Mouse (Mus musculus) forebrain, embryonic 10.5 days (tissue): Measurements from ENCODE around the gene Krt1. TPM values are rescaled to one million over a fixed set of nuclear protein-coding genes. Genes with fewer than 3 reads are reported as not detected.

Source experiments
- DNase-seq: peaks from one replicate; pipeline ENCODE4 v3.0.0-alpha.2; 2017; ENCODE audit warnings: low spot score; ENCODE audit errors: extremely low spot score
- H3K27ac ChIP-seq: fragments of 300-500 bp; sonication (generic); 2 replicates; pipeline ENCODE4 v1.5.1; 2016; ENCODE audit warnings: mild to moderate bottlenecking
- H3K27me3 ChIP-seq: fragments of 300-500 bp; sonication (generic); 2 replicates; pipeline ENCODE4 v1.6.1; 2016; ENCODE audit warnings: mild to moderate bottlenecking; ENCODE audit not compliant: poor library complexity, severe bottlenecking
- H3K36me3 ChIP-seq: fragments of 300-500 bp; sonication (generic); replicated peaks from 2 replicates; pipeline ENCODE4 v1.6.1; 2016; ENCODE audit warnings: mild to moderate bottlenecking, moderate library complexity
- H3K4me1 ChIP-seq: fragments of 300-500 bp; sonication (generic); 2 replicates; pipeline ENCODE4 v1.6.1; 2016
- H3K4me3 ChIP-seq: fragments of 300-500 bp; sonication (generic); 2 replicates; pipeline ENCODE4 v1.5.1; 2016; ENCODE audit warnings: mild to moderate bottlenecking, moderate library complexity
- H3K9me3 ChIP-seq: fragments of 300-500 bp; sonication (generic); 2 replicates; pipeline ENCODE4 v1.6.1; 2016; ENCODE audit warnings: mild to moderate bottlenecking, moderate library complexity
- WGBS: fragments of 180-500 bp; shearing (Covaris S2); methylation state at CpG from one replicate; pipeline ENCODE4 v1.1.7; 2016; 5-methylcytosine and 5-hydroxymethylcytosine counted together
- polyA plus RNA-seq: library from polyadenylated mRNA; unstranded; fragments of >200 nt; fragmentation: Nextera tagmentation; extraction: Ambion mirVana; gene quantifications from 2 replicates; pipeline ENCODE4 v1.2.1, GENCODE M21; 2016

Krt1 gene
- 0.71 and 1.2 TPM in 2 replicates for polyA plus RNA-seq

DNA sequence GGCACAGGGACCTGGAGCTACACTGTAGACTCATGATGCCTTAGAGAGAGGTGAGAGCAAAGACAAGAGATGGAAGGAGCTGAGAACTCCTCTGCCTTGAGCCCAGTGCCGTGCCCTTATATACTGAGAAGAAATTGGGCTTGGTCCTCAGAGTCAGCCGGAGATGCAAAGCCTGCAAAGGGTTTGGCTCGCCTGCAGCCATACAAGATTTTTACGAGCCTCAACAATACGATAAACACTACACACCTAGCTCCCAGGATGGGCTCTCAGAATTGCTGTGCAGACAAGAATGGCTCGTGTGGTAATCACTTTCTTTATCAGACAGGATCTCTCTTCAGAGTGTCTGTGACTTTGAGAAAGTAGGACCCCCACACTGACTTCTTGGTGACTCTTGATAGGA, at the start of gene Krt1:
Gene Krt1, minus strand, starts transcription at position 101 of the 400 bp plus-strand sequence.
- no peak within 1 kb of the TSS for H3K27ac ChIP-seq
- no peaks in the 10 kb centered on the region for H3K9me3 ChIP-seq
- WGBS, result 85% methylated on average over 6 of the region's 6 CpGs
- no peak for DNase-seq
- no peaks in the 10 kb centered on the region for H3K36me3 ChIP-seq
- peaks cover 76% of the 10 kb centered on the region for H3K27me3 ChIP-seq
- H3K4me1 ChIP-seq, result peaks cover 40% of the 10 kb centered on the region
- H3K4me3 ChIP-seq, result no peak within 1 kb of the TSS

DNA sequence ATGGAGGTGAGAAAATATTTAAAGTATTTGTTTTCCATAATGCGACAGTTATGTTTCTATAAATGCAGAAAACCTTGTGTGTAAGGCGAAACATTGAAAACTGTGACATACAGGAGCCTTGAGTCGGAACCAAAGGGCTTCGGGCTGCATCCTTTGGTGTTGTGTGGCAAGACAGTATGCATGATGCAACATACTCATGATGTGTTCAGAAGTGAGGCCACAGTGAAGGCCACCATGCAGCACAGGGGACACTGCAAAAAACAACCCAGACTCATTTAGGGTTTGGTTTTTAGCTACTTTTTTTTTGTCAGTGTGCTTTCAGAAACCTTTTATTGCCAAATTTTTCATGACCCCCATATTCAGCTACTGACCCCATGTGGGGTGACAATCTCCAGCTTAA, 44.6 kb upstream of the Krt1 start:
- Histone ChIP-seq H3K4me1 (no peaks in the 10 kb centered on the region), H3K36me3 (no peaks in the 10 kb centered on the region), H3K27me3 (no peaks in the 10 kb centered on the region; the same call in 1 of the 2 replicates), H3K9me3 (no peaks in the 10 kb centered on the region), H3K27ac (no peak overlapping the region), H3K4me3 (no peak overlapping the region)
- WGBS, result 92% methylated on average over 4 of the region's 4 CpGs
- no peak for DNase-seq

DNA sequence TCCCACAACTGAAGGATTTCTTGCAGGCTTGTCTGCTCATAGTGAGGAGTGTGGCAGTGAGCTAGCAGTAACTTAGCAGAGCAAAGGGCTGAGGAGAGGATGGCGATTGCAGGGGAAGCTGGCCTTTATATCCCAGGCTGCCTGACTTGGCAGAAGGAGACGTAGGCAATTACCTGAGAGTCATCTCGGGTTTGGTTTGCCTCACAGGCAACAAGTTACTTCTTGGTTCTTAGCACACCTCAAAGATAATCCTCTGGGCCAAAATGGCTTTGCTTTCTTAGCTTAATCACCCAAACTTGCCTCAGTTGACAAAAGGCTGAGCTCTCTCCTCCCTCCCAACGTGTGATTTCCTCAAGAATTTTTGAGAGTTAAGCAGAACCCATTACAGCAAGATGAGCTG, 42.2 kb upstream of the Krt1 start, which contains the start of gene Krt76:
Gene Krt76, minus strand, starts transcription at position 101 of the 400 bp plus-strand sequence.
- Histone ChIP-seq H3K27me3 (no peaks in the 10 kb centered on the region; the same call in 1 of the 2 replicates), H3K36me3 (no peaks in the 10 kb centered on the region), H3K27ac (no peak within 1 kb of the TSS), H3K4me3 (no peak within 1 kb of the TSS), H3K4me1 (no peaks in the 10 kb centered on the region), H3K9me3 (no peaks in the 10 kb centered on the region)
- WGBS, result 59% methylated on average over 4 of the region's 4 CpGs
- no peak for DNase-seq

DNA sequence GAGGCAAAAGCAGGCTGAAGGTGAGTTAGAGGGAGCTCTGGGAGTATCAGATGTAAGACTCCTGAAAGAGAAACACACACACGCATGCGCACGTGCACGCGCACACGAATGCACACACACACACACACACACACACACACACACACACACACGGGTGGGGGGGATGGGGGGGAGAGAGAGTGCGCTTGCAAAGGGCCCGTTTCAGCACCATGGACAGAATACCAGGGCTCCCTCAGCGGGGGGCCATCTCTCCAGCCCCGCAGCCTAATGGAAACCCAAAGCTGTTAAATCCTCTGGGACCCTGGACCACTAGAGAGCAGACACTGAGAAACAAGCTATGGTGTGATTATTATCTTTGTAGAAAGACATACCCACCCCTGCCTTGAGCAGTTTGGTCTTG, 29.2 kb upstream of the Krt1 start:
- Histone ChIP-seq H3K27ac (no peak overlapping the region), H3K27me3 (peaks cover 2% of the 10 kb centered on the region; the same call in 1 of the 2 replicates), H3K9me3 (no peaks in the 10 kb centered on the region), H3K4me1 (peaks cover 3% of the 10 kb centered on the region; the same call in 1 of the 2 replicates), H3K36me3 (no peaks in the 10 kb centered on the region), H3K4me3 (no peak overlapping the region)
- peak; percentile 17 for DNase-seq
- WGBS, result 24% methylated on average over 11 of the region's 11 CpGs

DNA sequence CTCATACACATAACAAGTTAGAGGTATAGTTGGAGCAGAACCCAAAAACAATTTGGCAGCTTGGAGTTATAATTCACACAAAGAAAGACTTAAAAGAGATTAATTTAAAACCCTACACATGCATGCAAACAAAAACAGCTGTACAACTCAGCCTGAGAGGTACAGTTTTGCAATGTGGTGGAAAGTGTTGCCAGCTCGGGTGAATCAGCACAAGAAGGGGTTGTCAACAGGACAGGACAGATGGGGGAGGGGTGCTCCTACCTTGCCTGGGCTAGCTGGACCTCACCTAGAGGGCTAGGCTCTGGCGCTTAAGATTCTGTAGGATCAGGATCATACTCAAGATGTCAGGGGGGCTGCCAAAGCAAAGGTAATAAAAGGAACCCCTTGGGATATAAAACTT, 27.4 kb upstream of the Krt1 start:
- H3K36me3 ChIP-seq, result no peaks in the 10 kb centered on the region

DNA sequence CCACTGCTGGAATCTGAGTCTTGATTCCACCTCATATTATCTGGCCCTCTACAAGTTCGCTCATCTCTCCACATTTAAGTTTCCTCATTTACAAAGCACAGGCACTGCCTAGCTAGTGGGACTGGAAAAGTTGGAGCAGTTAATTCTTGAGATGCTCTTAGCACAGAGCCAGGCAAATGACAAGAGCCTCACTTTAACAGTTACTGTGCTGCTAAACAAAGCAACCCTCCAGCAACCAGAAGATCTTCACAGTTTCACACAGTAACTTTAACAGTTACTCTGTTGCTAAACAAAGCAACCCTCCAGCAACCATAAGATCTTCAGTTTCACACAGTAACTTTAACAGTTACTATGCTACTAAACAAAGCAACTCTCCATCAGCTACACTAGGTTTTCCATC, 23.8 kb upstream of the Krt1 start:
- Histone ChIP-seq H3K4me1 (peaks cover 2% of the 10 kb centered on the region; the same call in 1 of the 2 replicates), H3K27ac (no peak overlapping the region), H3K27me3 (no peaks in the 10 kb centered on the region), H3K9me3 (no peaks in the 10 kb centered on the region), H3K4me3 (no peak overlapping the region), H3K36me3 (no peaks in the 10 kb centered on the region)
- WGBS, result 74% methylated on average over 1 of the region's 1 CpGs
- no peak for DNase-seq

More for the DNA sequence above, 27.4 kb upstream of the Krt1 start:
- Histone ChIP-seq H3K9me3 (no peaks in the 10 kb centered on the region), H3K27me3 (no peaks in the 10 kb centered on the region), H3K4me3 (no peak overlapping the region), H3K4me1 (peaks cover 3% of the 10 kb centered on the region; the same call in 1 of the 2 replicates), H3K27ac (no peak overlapping the region)
- WGBS, result 71% methylated on average over 2 of the region's 2 CpGs
- no peak for DNase-seq

DNA sequence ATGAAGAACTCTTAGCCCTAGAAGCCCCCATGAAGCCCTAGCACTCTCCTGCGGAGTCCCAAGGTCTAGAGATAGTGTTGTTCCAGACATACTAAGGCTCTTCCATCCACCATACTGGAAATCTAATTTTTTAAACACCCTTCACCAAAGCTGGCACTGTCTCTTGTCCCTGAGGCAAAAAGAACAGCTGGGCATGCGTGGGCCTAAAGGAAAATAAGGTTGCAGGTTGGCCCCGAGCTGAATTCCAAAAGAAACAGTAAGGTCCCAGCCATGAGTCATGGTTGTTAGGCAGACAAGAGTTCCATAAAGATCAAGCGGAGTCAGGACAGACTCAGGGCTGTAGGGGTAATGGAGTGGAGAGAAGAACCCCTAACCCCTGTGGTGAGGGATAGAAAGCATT, 22.6 kb upstream of the Krt1 start:
- H3K9me3 ChIP-seq, result no peaks in the 10 kb centered on the region
- peaks cover 4% of the 10 kb centered on the region; the same call in 1 of the 2 replicates for H3K4me1 ChIP-seq
- no peak for DNase-seq
- WGBS, result 81% methylated on average over 4 of the region's 4 CpGs
- no peaks in the 10 kb centered on the region for H3K27me3 ChIP-seq
- no peaks in the 10 kb centered on the region for H3K36me3 ChIP-seq
- H3K4me3 ChIP-seq, result no peak overlapping the region
- no peak overlapping the region for H3K27ac ChIP-seq

DNA sequence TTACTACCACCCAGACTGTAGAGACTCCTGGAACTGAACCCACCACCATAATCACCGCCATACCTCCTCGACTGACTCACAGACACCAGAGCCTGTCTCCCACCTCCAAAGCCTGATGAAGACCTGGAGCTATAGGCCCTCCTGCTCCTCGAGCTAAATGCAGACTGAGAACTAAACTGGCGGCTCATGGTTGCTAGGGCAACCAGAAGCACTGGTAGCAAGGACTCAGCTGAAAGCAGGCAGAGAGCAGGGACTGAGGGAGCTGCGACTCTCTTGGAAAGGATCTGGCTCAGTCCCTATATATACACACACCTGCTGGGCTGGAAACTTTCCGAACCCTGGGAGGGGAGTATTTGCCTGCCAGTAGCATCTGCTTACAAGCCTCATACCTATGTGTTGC, 18.8 kb upstream of the Krt1 start, which contains the start of gene Krt77:
Gene Krt77, minus strand, starts transcription at position 275 of the 400 bp plus-strand sequence.
- 37% methylated on average over 6 of the region's 6 CpGs for WGBS
- Histone ChIP-seq H3K4me1 (peaks cover 4% of the 10 kb centered on the region; the same call in 1 of the 2 replicates), H3K36me3 (no peaks in the 10 kb centered on the region)

DNA sequence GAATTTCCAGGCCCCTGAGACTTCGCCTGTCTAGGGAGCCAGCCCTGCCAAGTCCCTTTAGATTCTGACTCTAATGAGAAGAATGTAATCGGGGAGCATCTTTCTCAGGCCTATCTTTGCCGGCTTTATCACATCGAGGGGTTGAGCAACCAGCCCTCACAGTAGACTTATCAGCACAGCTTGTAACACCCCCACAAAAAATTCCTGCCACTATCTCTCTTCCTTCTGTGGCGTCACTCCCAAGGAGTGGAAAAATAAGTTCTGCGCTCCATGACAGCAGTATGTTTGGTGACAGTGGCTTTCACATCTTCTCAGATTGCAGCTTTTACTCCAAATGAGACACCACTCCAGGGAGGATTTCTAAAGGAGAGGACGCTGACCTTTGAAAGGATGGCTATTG, 16.2 kb upstream of the Krt1 start:
- DNase-seq, result no peak
- H3K27ac ChIP-seq, result no peak overlapping the region
- WGBS, result 88% methylated on average over 7 of the region's 7 CpGs
- H3K4me1 ChIP-seq, result peaks cover 4% of the 10 kb centered on the region; the same call in 1 of the 2 replicates
- H3K27me3 ChIP-seq, result peaks cover 8% of the 10 kb centered on the region
- no peak overlapping the region for H3K4me3 ChIP-seq
- no peaks in the 10 kb centered on the region for H3K9me3 ChIP-seq
- no peaks in the 10 kb centered on the region for H3K36me3 ChIP-seq

More for the DNA sequence above, 18.8 kb upstream of the Krt1 start, which contains the start of gene Krt77:
- Histone ChIP-seq H3K27me3 (no peaks in the 10 kb centered on the region), H3K9me3 (no peaks in the 10 kb centered on the region), H3K27ac (no peak within 1 kb of the TSS), H3K4me3 (no peak within 1 kb of the TSS)
- no peak for DNase-seq

DNA sequence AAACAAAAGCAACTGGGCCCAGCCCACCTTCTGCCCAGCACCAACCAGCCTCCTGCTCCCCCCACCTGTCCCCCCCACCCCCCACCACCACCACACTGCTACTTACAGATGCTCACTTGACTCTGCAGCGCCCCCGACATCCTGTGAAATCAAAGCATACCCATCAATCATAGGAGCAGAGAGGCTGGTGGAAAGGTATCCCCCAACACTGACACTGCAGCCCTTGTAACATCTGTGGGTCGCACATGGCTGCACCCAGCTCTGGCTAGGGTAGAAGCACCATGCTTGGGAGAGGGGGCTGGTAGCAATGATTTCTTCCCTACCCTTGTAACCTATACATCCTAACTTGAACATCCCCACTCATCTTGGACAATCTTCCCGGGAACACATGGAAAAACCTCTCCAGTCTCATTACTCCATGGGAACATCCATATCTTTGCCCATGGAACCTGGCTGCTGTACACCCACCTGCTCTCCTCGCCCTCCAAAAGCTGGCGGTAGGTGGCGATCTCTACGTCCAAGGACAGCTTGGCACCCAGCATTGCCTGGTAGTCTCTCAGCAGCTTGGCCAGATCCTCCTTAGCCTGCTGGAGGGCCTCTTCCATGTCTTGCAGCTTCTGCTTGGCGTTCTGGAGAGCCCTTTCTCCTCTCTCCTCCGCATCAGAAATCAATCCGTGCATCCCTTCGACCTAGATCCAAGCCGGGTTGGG, 10.0 kb upstream of the Krt1 start:
- WGBS, result 57% methylated on average over 13 of the region's 13 CpGs
- H3K27ac ChIP-seq, result no peak overlapping the region
- peaks cover 20% of the 10 kb centered on the region for H3K4me1 ChIP-seq
- no peaks in the 10 kb centered on the region for H3K9me3 ChIP-seq
- no peak for DNase-seq
- peaks cover 70% of the 10 kb centered on the region for H3K27me3 ChIP-seq
- no peaks in the 10 kb centered on the region for H3K36me3 ChIP-seq
- H3K4me3 ChIP-seq, result peak overlapping the region; percentile 58

DNA sequence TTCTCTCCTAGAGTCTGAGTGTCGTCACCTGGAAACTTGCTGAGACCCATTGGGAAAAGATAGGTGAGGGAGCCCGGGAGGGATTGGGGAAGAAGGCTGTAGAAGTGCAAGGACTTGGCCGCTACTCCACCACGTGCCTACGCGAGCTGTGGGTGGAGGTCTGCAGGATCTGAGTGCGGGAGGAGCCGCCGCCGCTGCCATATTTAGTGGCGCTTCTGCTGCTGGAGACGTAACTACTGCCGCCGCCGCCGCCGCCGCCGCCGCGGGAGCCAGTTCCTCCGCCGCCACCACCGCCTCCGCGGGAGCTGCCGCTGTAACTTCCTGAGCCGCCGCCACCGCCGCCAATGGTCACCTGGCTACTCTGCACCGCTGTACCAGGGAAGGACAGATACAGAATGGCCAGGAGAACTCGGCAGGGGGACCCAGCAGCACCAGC, 9.2 kb upstream of the Krt1 start:
- H3K27me3 ChIP-seq, result peaks cover 78% of the 10 kb centered on the region

DNA sequence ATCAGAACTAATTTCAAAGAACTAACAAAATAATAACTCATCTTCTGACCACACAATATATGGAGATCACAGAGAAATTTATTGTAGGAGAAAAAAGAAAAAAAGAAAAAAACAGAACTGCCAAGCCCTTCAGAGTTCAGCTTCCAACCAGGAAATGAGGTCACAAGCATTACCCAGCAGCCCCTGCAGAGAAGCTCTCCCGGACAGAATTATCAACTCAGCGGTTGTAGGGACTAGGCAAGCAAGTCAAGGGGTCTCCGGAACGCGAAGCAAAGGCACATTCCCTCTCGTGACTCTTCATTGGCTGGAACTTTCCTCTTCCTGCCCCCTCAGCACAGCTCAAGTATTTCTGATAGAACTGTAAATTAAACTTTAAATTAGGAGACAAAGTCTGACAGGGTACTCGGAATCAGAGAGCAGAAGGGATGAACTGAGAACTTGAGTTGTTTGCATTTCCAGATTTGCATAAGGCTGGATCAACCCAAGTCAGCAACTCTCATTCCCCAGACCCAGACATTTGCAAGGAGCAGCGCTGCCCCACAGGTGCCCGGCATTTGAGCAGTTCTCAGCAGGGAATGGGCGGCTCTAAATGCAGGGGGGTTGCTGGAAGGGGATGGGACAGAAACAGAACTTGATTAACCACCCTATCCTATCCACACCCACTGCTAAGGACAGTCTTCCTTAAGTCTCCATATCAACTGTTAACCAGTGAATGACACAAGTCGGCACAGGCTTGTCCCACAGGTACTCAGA, 8.3 kb upstream of the Krt1 start:
- peaks cover 86% of the 10 kb centered on the region for H3K27me3 ChIP-seq
- no peak overlapping the region for H3K27ac ChIP-seq
- no peaks in the 10 kb centered on the region for H3K9me3 ChIP-seq
- 6% methylated on average over 11 of the region's 11 CpGs for WGBS
- peak overlapping the region; percentile 58 for H3K4me3 ChIP-seq
- H3K36me3 ChIP-seq, result no peaks in the 10 kb centered on the region
- peak; percentile 20 for DNase-seq
- peaks cover 36% of the 10 kb centered on the region for H3K4me1 ChIP-seq

More for the DNA sequence above, 9.2 kb upstream of the Krt1 start:
- Histone ChIP-seq H3K36me3 (no peaks in the 10 kb centered on the region), H3K27ac (peak overlapping the region; percentile 73), H3K9me3 (no peaks in the 10 kb centered on the region), H3K4me1 (peaks cover 27% of the 10 kb centered on the region), H3K4me3 (peak overlapping the region; percentile 58)
- peak; percentile 67 for DNase-seq
- WGBS, result under 1% methylated on average over 33 of the region's 33 CpGs

DNA sequence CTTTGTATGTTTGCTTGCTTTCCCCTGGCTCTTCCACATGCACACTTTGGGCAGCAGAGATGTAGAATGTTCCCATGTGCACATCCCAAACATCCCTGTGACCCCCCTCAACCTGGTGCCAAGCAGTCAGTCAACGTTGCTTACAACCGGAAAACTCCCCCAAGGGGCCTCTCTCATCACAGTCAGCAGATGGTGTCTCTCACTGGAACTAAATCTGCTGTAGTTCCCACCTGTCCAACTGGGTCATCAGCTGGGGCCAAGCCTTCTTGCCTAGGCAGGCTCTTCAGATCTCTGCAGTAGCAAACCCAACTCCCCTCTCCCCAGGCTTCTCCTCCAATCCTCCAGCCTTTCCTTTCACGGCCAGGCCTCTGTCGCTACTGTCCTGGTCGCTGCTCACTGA, 6.1 kb upstream of the Krt1 start:
- Histone ChIP-seq H3K27me3 (peaks cover 97% of the 10 kb centered on the region), H3K27ac (no peak overlapping the region), H3K9me3 (no peaks in the 10 kb centered on the region), H3K4me1 (peaks cover 53% of the 10 kb centered on the region), H3K4me3 (no peak overlapping the region), H3K36me3 (no peaks in the 10 kb centered on the region)
- WGBS, result 65% methylated on average over 5 of the region's 5 CpGs
- DNase-seq, result no peak
